Mouse (Mus musculus): Measurements from ENCODE around the gene Aire.

GRCm38 (mm10) chr10:78019291-78019690 lies 24.1 kb downstream of the Aire start:
- no peak for TF ChIP-seq CTCF (IDR thresholded peaks at IDR 0.05; ENCODE audit: low read depth, low read length)
- TF ChIP-seq POLR2A (IDR thresholded peaks at IDR 0.05; ENCODE audit: insufficient read depth, low read length): no peak
- no peak for TF ChIP-seq EP300 (IDR thresholded peaks at IDR 0.05; ENCODE audit: insufficient read depth, low read depth, low read length)
